ENCODE assay signal across 7 mouse cellular contexts in the genomic region with DNA sequence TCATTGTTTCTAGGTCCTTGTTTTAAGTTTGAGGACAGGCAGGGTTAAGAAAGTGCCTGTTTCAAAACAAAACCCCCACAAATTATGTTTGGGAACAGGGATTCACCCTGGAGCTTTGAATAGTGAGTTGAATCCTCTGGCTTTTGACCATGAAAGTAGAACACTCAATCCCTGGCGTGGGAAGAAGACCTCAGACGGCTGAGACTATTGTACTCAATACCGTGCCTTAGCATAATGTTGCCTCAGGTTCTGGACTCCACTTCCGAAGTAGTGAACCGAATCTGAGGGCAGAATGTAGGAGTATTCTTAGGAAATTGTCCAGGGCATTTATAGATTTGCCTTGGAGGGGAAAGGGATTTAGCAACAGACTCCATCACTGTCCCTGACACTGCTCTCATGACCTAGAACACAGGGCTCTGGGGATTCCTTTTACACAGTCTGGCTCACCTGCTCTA. TPM values are rescaled to one million over a fixed set of nuclear protein-coding genes. Genes with fewer than 3 reads are reported as not detected.
DNase-seq lines count a peak whose midpoint lies in the region; ATAC-seq and TF ChIP-seq lines count a peak whose summit lies in the region.

No protein-coding gene starts in this region.

- H3K27me3 ChIP-seq in lung, embryonic 15.5 days: no peaks in the 10 kb centered on the region
- H3K27me3 ChIP-seq in forebrain, embryonic 13.5 days: no peaks in the 10 kb centered on the region
- H3K27me3 ChIP-seq in limb, embryonic 11.5 days (ENCODE audit: control insufficient read depth, insufficient read depth, low read length): no peaks in the 10 kb centered on the region

- H3K4me1 ChIP-seq in lung, embryonic 15.5 days: peaks cover 56% of the 10 kb centered on the region
- peaks cover 18% of the 10 kb centered on the region for H3K4me1 ChIP-seq in forebrain, embryonic 13.5 days
- peaks cover 15% of the 10 kb centered on the region for H3K4me1 ChIP-seq in limb, embryonic 11.5 days (ENCODE audit: control insufficient read depth, insufficient read depth, low read length)
- H3K4me1 ChIP-seq in olfactory bulb, adult 2 months (ENCODE audit: control insufficient read depth, insufficient read depth, low read length): peaks cover 8% of the 10 kb centered on the region; the same call in 1 of the 2 replicates

- no peak for TF ChIP-seq CTCF in olfactory bulb, adult 2 months (IDR thresholded peaks at IDR 0.05; ENCODE audit: insufficient read depth, low read depth, low read length)

- H3K36me3 ChIP-seq in lung, embryonic 15.5 days: no peaks in the 10 kb centered on the region
- H3K36me3 ChIP-seq in forebrain, embryonic 13.5 days (ENCODE audit: poor library complexity, severe bottlenecking): peaks cover 4% of the 10 kb centered on the region
- H3K36me3 ChIP-seq in limb, embryonic 11.5 days (ENCODE audit: control insufficient read depth, insufficient read depth, low read length): no peaks in the 10 kb centered on the region

- peak overlapping the region; percentile 86 for H3K27ac ChIP-seq in lung, embryonic 15.5 days
- H3K27ac ChIP-seq in forebrain, embryonic 13.5 days: no peak overlapping the region
- H3K27ac ChIP-seq in limb, embryonic 11.5 days (replicated peaks; ENCODE audit: low read depth, low read length): no peak overlapping the region
- no peak overlapping the region for H3K27ac ChIP-seq in olfactory bulb, adult 2 months (ENCODE audit: insufficient read depth, low read depth, low read length)

- H3K9me3 ChIP-seq in lung, embryonic 15.5 days: no peaks in the 10 kb centered on the region
- no peaks in the 10 kb centered on the region for H3K9me3 ChIP-seq in forebrain, embryonic 13.5 days (replicated peaks)
- no peaks in the 10 kb centered on the region for H3K9me3 ChIP-seq in limb, embryonic 11.5 days (ENCODE audit: control insufficient read depth, low read length)

- peak overlapping the region; percentile 97 for H3K4me3 ChIP-seq in lung, embryonic 15.5 days
- H3K4me3 ChIP-seq in forebrain, embryonic 13.5 days: peak overlapping the region; percentile 82
- peak overlapping the region; percentile 84; the same call in 1 of the 2 replicates for H3K4me3 ChIP-seq in limb, embryonic 11.5 days (ENCODE audit: low read depth, low read length)
- peak overlapping the region; percentile 97 for H3K4me3 ChIP-seq in olfactory bulb, adult 2 months (ENCODE audit: insufficient read depth, low read depth, low read length)

- 29% methylated on average over 5 of the region's 5 CpGs for WGBS in lung, embryonic 15.5 days
- 37% methylated on average over 5 of the region's 5 CpGs for WGBS in forebrain, embryonic 13.5 days
- 44% methylated on average over 5 of the region's 5 CpGs for WGBS in limb, embryonic 11.5 days
- WGBS in olfactory bulb, adult 2 months: 22% methylated on average over 5 of the region's 5 CpGs

- no peak for TF ChIP-seq POLR2A in olfactory bulb, adult 2 months (IDR thresholded peaks at IDR 0.05; ENCODE audit: insufficient read depth, low read depth, low read length)

- ATAC-seq in lung, embryonic 15.5 days (ENCODE audit: borderline replicate concordance, extremely low read depth, low FRiP score, low TSS enrichment): no peak
- ATAC-seq in forebrain, embryonic 13.5 days: no peak
- no peak for ATAC-seq in limb, embryonic 11.5 days (ENCODE audit: insufficient number of reproducible peaks, low FRiP score, low TSS enrichment, low read depth)

- peak overlapping the region; percentile 86 for H3K4me2 ChIP-seq in lung, embryonic 15.5 days
- peak overlapping the region; percentile 83 for H3K4me2 ChIP-seq in forebrain, embryonic 13.5 days
- peak overlapping the region; percentile 85 for H3K4me2 ChIP-seq in limb, embryonic 11.5 days (ENCODE audit: low read depth, severe bottlenecking)

- no peak overlapping the region for H3K9ac ChIP-seq in lung, embryonic 15.5 days
- no peak overlapping the region for H3K9ac ChIP-seq in forebrain, embryonic 13.5 days
- no peak overlapping the region for H3K9ac ChIP-seq in limb, embryonic 11.5 days (ENCODE audit: low read length)

- DNase-seq in lung, postnatal 4 days: no peak
- no peak for DNase-seq in limb, embryonic 11.5 days (ENCODE audit: low spot score)
- DNase-seq in thymus, postnatal 25 days: no peak
- DNase-seq in right cerebral cortex, postnatal 14 days: no peak

RNA-seq across cellular contexts. Expression of gene Tmem110, which starts 0.3 kb away (rescaled TPM):
- 29.9 and 30.0 TPM in 2 replicates for polyA plus RNA-seq in lung, embryonic 15.5 days (2015; fragmentation: Nextera tagmentation; extraction: Ambion mirVana)
- 13.2 and 15.6 TPM in 2 replicates for polyA plus RNA-seq in forebrain, embryonic 13.5 days (2015; fragmentation: Nextera tagmentation; extraction: Ambion mirVana)
- polyA plus RNA-seq in limb, embryonic 11.5 days (2014; fragmentation: Nextera tagmentation; extraction: Ambion mirVana): 37.5 and 38.7 TPM in 2 replicates
- not detected in 2 replicates for polyA plus RNA-seq in olfactory bulb, adult 2 months (2012; ENCODE audit: insufficient read depth, insufficient read length, low replicate concordance, missing spikeins)

RNA-seq across cellular contexts. Expression of gene Mustn1, which starts 54.0 kb away (rescaled TPM):
- polyA plus RNA-seq in lung, embryonic 15.5 days (2015; fragmentation: Nextera tagmentation; extraction: Ambion mirVana): 8.0 and 9.3 TPM in 2 replicates
- polyA plus RNA-seq in forebrain, embryonic 13.5 days (2015; fragmentation: Nextera tagmentation; extraction: Ambion mirVana): 0.44 and 0.47 TPM in 2 replicates
- 1.1 and 1.2 TPM in 2 replicates for polyA plus RNA-seq in limb, embryonic 11.5 days (2014; fragmentation: Nextera tagmentation; extraction: Ambion mirVana)
- polyA plus RNA-seq in olfactory bulb, adult 2 months (2012; ENCODE audit: insufficient read depth, insufficient read length, low replicate concordance, missing spikeins): not detected in 2 replicates

Comparison
In these comparisons a context has a peak if more than half of its experiments do, and no peak if none do; other contexts are left out.
1. RNA of gene Tmem110, which starts 0.3 kb away (polyA plus RNA-seq): 37.5 to 38.7 TPM in limb, embryonic 11.5 days, 29.9 to 30.0 TPM in lung, embryonic 15.5 days and 13.2 to 15.6 TPM in forebrain, embryonic 13.5 days; not detected in olfactory bulb, adult 2 months; every median in the first group is over 10 times any median in the second.
2. Peak in every context shown above with its lines, with median percentiles within 50 percentile points of each other: H3K4me2 ChIP-seq and H3K4me3 ChIP-seq.